Mouse (Mus musculus) erythroblast, embryonic 14.5 days (primary cell): ENCODE data around the gene Card10. TPM values are rescaled to one million over a fixed set of nuclear protein-coding genes. Genes with fewer than 3 reads are reported as not detected.

Experiments used
- H3K27me3 ChIP-seq: 2 replicates; pipeline ENCODE4 v1.6.1; 2012; ENCODE audit warnings: inconsistent platforms; ENCODE audit not compliant: control insufficient read depth
- H3K36me3 ChIP-seq: 2 replicates; pipeline ENCODE4 v1.6.1; 2012; ENCODE audit warnings: mild to moderate bottlenecking, inconsistent platforms; ENCODE audit not compliant: control insufficient read depth
- H3K4me1 ChIP-seq: 2 replicates; pipeline ENCODE4 v1.6.1; 2012; ENCODE audit warnings: inconsistent platforms; ENCODE audit not compliant: control insufficient read depth
- H3K4me3 ChIP-seq: replicated peaks from 2 replicates; pipeline ENCODE3; 2012; ENCODE audit warnings: moderate library complexity, mild to moderate bottlenecking, inconsistent platforms
- H3K9me3 ChIP-seq: 2 replicates; pipeline ENCODE4 v1.6.1; 2012; ENCODE audit warnings: low read length, inconsistent platforms, mixed read lengths; ENCODE audit not compliant: control insufficient read depth
- GATA1 ChIP-seq: IDR thresholded peaks from 2 replicates; pipeline ENCODE4 v1.6.1; 2012; ENCODE audit warnings: low read length, inconsistent platforms, mixed read lengths
- TAL1 ChIP-seq: IDR thresholded peaks from 3 replicates; pipeline ENCODE4 v1.6.1; 2012; ENCODE audit warnings: low read length, inconsistent platforms, mixed read lengths
- polyA plus RNA-seq: library from polyadenylated mRNA; stranded (reverse); fragments of >175 nt; gene quantifications from 2 replicates; pipeline ENCODE4 v1.2.3, GENCODE M21; 2012

Gene Card10
- polyA plus RNA-seq, 1 experiment: 0.02 TPM

DNA sequence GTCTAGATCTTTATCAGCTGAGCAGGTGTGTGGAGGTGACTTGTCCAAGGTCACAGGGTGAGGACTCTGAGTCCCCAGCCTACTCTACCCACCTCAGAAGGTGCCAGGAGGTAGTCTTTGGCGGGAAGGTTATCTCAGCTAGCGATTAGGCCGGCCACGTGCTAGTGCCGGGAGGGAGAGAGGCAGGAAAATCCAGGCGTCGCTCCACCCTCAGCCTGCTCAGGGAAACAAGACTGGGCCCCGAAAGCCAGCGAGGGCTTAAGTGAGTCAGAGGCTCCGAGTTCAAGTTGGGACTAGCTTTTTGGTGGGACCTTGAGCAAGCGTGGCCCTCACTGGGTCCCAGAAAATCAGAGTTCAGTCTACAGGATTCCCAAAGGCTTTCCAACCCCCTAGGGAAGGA is 42.5 kb upstream of the Card10 start:
- H3K27me3 ChIP-seq: peaks cover 65% of the 10 kb centered on the region
- TF ChIP-seq TAL1: no peak
- H3K36me3 ChIP-seq: peaks cover 5% of the 10 kb centered on the region; the same call in 1 of the 2 replicates
- peaks cover 16% of the 10 kb centered on the region for H3K4me1 ChIP-seq
- H3K9me3 ChIP-seq: peaks cover 4% of the 10 kb centered on the region; the same call in 1 of the 2 replicates
- no peak overlapping the region for H3K4me3 ChIP-seq

DNA sequence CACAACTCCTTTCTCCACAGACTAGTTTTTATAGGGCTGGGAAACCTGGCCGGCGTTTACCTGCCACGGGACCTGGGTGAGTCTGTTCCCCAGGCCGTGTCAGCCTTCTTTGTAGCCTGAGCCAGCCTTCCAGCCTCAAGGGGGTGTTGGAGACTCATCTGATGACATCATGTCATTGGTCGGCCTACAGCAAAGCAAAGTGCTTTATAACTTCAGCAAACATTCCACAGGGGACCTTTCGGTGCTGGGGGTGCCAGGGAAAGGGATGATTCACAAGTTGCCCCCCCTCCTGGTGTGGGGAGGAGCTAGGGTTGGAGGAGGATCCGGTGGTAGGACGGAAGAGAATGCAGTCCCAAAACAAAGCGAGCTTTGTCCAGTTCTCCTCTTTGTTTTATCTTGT is 41.9 kb upstream of the Card10 start:
- Histone ChIP-seq H3K36me3 (peaks cover 5% of the 10 kb centered on the region; the same call in 1 of the 2 replicates), H3K4me1 (peaks cover 11% of the 10 kb centered on the region), H3K27me3 (peaks cover 64% of the 10 kb centered on the region), H3K4me3 (no peak overlapping the region), H3K9me3 (peaks cover 4% of the 10 kb centered on the region; the same call in 1 of the 2 replicates)
- TF ChIP-seq GATA1 (no peak), TAL1 (no peak)

DNA sequence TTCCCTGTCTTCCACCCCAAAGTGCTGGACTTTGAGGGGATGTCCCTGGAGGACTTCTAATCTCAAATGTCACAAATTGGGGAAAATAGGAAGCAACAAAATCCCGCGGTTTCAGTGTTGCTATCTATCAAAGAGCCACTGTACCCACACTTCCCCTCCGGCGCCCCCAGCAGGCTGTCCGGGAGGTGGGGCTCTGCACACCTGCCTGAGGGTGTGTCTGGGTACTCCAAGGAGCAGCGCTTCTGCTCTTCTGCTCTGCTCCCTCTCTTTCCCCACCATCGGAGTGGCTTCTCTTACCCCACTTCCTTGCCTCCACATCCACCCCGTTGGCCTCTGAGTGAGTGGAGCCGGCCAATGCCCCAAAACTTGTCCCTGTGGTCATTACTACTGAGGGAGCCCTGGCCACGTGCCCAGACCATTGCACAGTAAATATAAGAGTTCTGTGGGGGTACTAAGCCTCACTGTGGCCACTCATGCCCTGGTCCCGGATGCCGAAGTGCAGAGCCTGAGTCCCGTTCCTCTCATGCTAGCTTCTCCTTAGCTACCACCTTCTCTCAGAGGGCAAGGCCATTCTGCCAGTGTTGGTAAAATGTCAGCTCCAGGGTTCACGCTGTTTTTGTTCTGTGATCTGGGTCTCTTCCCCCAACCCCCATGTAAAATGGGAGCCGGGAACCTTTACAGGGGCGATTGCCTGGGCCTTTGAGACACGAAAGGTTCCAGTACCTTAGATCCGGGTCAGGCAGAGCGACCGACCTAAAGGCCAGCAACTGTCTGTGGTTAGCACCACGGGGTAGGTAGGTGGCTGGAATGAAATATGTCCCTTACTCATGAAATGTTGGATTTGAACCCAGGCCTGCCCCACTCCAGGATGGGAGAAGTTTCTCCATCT is 41.0 kb upstream of the Card10 start:
- peaks cover 11% of the 10 kb centered on the region for H3K4me1 ChIP-seq
- peaks cover 5% of the 10 kb centered on the region; the same call in 1 of the 2 replicates for H3K36me3 ChIP-seq
- peak overlapping the region; percentile 59 for H3K4me3 ChIP-seq
- H3K9me3 ChIP-seq: peaks cover 4% of the 10 kb centered on the region; the same call in 1 of the 2 replicates
- TF ChIP-seq GATA1: no peak
- TF ChIP-seq TAL1: no peak
- H3K27me3 ChIP-seq: peaks cover 59% of the 10 kb centered on the region

DNA sequence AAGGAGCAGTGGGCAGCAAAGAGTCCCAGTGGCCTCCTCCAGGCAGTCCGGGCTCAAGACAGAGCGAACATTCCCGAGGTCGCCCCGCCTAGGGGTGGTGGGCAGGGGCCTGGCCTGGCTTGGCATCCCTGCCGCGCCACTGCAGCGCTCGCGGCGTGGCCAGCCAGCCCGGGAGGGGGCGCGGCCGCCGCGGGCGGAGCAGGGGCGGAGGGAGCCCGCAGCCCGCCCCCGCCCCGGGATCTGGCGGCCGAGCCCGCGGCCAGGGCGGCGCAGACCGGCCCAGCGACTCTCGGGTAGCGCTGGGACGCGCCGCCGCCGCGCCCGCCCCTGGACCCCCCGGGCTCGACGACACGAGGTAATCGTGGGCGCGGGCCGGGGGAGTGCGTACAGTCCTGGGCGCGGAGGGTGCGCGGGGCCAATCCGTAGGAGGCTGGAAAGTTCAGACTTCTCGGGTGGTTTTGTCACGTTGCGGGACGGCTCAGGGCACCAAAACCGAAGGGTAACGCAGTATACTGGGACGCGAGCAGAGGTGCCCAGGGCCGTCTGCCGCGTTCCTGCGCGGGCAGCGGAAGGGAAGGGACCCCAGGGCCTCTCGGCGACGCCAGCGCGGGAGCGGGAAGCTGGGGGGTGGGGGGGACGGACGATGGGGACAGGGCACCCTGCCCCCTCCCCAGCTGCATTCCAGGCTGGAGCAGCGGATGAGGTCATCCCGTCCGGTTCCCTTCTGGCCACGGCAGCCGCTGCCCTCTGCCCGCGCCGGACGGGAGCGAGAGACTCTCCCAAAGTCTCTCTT is 39.7 kb upstream of the Card10 start, which contains the start of gene Cdc42ep1:
Gene Cdc42ep1, plus strand, starts transcription at position 254 of the 793 bp plus-strand sequence.
- Histone ChIP-seq H3K4me3 (peak within 1 kb of the TSS; percentile 59), H3K27me3 (peaks cover 59% of the 10 kb centered on the region), H3K36me3 (peaks cover 3% of the 10 kb centered on the region; the same call in 1 of the 2 replicates), H3K4me1 (peaks cover 11% of the 10 kb centered on the region), H3K9me3 (peaks cover 4% of the 10 kb centered on the region; the same call in 1 of the 2 replicates)
- TF ChIP-seq GATA1 (no peak), TAL1 (no peak)

DNA sequence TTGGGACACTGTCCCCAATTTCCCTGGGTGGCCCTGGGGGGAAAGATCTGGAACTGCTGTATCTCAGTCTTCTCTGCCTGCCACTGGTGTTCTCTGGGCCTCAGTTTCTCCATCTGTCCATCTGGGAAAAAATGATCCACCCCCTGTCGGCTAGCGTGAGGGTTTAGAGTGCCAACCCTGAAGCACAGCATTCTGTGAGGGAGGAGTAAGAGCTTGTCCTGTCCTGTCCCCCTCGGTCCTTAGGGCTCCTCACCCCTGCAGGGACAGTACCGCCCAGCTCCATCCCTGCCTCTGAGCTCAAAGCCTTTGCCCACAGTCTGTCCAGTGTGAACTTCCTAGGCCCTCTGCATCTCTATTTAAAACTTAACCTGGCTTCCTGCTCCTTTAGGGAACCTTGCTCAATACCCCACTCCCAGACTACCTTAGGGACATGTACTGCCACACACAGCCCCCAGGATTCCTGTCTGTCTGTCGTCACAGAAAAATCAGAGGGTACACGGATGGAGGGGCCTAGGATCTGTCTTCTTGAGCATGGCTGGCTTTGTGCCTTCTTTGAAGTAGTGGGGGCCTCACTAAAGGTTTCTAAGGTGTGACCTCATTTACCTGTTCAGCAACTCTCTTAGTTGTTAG is 38.4 kb upstream of the Card10 start:
- H3K27me3 ChIP-seq: peaks cover 59% of the 10 kb centered on the region
- H3K4me1 ChIP-seq: peaks cover 12% of the 10 kb centered on the region
- H3K9me3 ChIP-seq: peaks cover 6% of the 10 kb centered on the region; the same call in 1 of the 2 replicates
- no peak for TF ChIP-seq TAL1
- TF ChIP-seq GATA1: no peak
- H3K36me3 ChIP-seq: no peaks in the 10 kb centered on the region
- no peak overlapping the region for H3K4me3 ChIP-seq

DNA sequence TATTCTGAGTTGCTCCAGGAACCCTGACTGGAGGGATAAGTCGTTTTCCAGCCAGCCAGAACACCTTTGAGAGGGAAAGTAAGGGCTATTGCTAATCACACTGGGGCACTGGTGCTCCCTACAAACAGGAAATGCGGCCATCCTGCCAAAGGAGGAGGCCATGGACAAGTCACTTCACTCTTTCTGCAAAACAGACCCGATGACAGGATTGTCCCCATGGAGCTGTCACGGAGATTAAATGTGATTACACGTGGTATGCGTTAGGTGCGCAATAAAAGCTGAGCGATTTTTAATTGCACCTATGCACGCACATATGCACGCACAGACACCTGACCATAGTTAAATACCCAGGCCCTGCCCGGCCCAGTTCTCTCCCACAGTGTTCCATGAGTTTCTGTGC is 37.9 kb upstream of the Card10 start:
- TF ChIP-seq TAL1 (no peak), GATA1 (no peak)

DNA sequence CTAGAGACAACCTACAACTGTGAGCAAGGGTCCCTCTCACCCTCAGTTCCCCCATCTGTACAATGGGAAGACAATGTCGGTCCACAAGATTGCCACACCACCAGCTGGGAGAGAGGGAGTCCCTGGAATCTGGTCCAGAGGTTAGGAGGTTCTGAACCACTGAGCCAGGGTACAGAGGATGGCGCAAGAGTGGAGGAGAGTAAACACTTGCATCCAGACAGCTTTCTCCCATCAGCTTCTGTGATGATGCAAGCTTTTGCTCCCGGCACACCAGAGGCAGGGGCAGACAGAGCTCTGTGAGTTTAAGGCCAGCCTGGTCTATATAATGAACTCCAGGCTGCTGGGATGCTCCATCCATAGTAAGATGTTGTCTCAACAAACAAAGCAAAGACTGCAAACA is 37.4 kb upstream of the Card10 start:
- TF ChIP-seq TAL1 (no peak), GATA1 (no peak)
- H3K9me3 ChIP-seq: peaks cover 6% of the 10 kb centered on the region; the same call in 1 of the 2 replicates
- no peak overlapping the region for H3K4me3 ChIP-seq
- peaks cover 22% of the 10 kb centered on the region for H3K4me1 ChIP-seq
- peaks cover 52% of the 10 kb centered on the region for H3K27me3 ChIP-seq
- no peaks in the 10 kb centered on the region for H3K36me3 ChIP-seq

More for the DNA sequence above, 37.9 kb upstream of the Card10 start:
- Histone ChIP-seq H3K4me3 (no peak overlapping the region), H3K36me3 (no peaks in the 10 kb centered on the region), H3K27me3 (peaks cover 57% of the 10 kb centered on the region), H3K9me3 (peaks cover 6% of the 10 kb centered on the region; the same call in 1 of the 2 replicates), H3K4me1 (peaks cover 17% of the 10 kb centered on the region)

DNA sequence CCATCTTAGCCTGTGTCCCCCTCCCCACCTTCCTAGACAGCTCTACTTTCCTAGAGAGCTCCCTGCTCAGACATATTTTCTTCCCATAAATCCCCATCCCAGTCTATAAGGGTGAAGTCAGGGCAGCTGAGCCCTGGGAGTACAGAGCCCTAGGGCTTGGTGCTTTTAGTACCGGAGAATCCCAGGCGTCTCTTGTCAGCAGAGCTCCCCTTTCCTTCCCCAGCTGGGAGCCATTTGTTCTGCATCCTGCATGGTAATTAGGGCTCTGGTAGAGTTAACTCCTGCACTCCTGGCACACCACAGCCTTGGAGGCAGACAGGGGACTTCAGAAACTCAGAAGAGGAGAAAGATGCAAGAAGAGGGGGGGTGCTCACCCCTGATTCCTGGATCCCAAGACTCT is 36.9 kb upstream of the Card10 start:
- H3K4me1 ChIP-seq: peaks cover 27% of the 10 kb centered on the region
- no peak for TF ChIP-seq TAL1
- no peak for TF ChIP-seq GATA1
- H3K9me3 ChIP-seq: peaks cover 6% of the 10 kb centered on the region; the same call in 1 of the 2 replicates
- H3K27me3 ChIP-seq: peaks cover 47% of the 10 kb centered on the region
- no peaks in the 10 kb centered on the region for H3K36me3 ChIP-seq
- H3K4me3 ChIP-seq: no peak overlapping the region
